Mouse (Mus musculus) erythroblast, embryonic 14.5 days (primary cell): ENCODE results near the gene Hoxd8.

Experiments used
- GATA1 ChIP-seq: IDR thresholded peaks from 2 replicates; pipeline ENCODE4 v1.6.1; 2012; ENCODE audit warnings: low read length, inconsistent platforms, mixed read lengths
- TAL1 ChIP-seq: IDR thresholded peaks from 3 replicates; pipeline ENCODE4 v1.6.1; 2012; ENCODE audit warnings: low read length, inconsistent platforms, mixed read lengths

GRCm38 (mm10) chr2:74710929-74711543 lies 6.6 kb downstream of the Hoxd8 start:
- TF ChIP-seq GATA1 (no peak), TAL1 (no peak)
